Mouse (Mus musculus) intestine, postnatal 0 days (tissue): ENCODE measurements at regions not wholly inside any gene's neighbourhood (a gene's known extent, or its start where the extent isn't known, plus 50 kb on each side); places are given as distances from the start of the nearest gene placed in this dataset.

Experiments used
- ATAC-seq: fragments of 200-750 bp; cut with Nextera tagmentation; 2 replicates; pipeline ENCODE4 v1.8.0; 2017; ENCODE audit warnings: mild to moderate bottlenecking, moderate TSS enrichment, moderate library complexity
- H3K27ac ChIP-seq: fragments of 300-500 bp; sonication (generic); 2 replicates; pipeline ENCODE4 v1.5.1; 2014; ENCODE audit warnings: mild to moderate bottlenecking, low read depth, low read length, moderate library complexity
- H3K27me3 ChIP-seq: fragments of 300-500 bp; sonication (generic); replicated peaks from 2 replicates; pipeline ENCODE4 v1.6.1; 2014; ENCODE audit warnings: low read length, mixed read lengths; ENCODE audit not compliant: control insufficient read depth, insufficient read depth
- H3K36me3 ChIP-seq: fragments of 300-500 bp; sonication (generic); 2 replicates; pipeline ENCODE4 v1.6.1; 2014; ENCODE audit warnings: mild to moderate bottlenecking, moderate library complexity; ENCODE audit not compliant: control insufficient read depth, insufficient read depth
- H3K4me1 ChIP-seq: fragments of 300-500 bp; sonication (generic); replicated peaks from 2 replicates; pipeline ENCODE4 v1.6.1; 2014; ENCODE audit warnings: antibody characterized with exemption, low read length, mixed read lengths; ENCODE audit not compliant: control insufficient read depth, insufficient read depth
- H3K4me2 ChIP-seq: fragments of 300-500 bp; sonication (generic); replicated peaks from 2 replicates; pipeline ENCODE4 v1.6.1; 2014; ENCODE audit warnings: low read depth, mild to moderate bottlenecking, moderate library complexity
- H3K4me3 ChIP-seq: fragments of 300-500 bp; sonication (generic); 2 replicates; pipeline ENCODE4 v1.5.1; 2014; ENCODE audit warnings: low read depth, low read length
- H3K9ac ChIP-seq: fragments of 300-500 bp; sonication (generic); 2 replicates; pipeline ENCODE4 v1.6.1; 2014; ENCODE audit warnings: mild to moderate bottlenecking, low read depth, low read length
- H3K9me3 ChIP-seq: fragments of 300-500 bp; sonication (generic); 2 replicates; pipeline ENCODE4 v1.6.1; 2016; ENCODE audit warnings: mixed run types; ENCODE audit not compliant: control insufficient read depth
- CTCF ChIP-seq: sonication (generic); IDR thresholded peaks from 2 replicates; pipeline ENCODE4 v1.5.1; 2016; ENCODE audit warnings: low read depth, mild to moderate bottlenecking, control low read depth, antibody characterized with exemption, moderate library complexity
- WGBS: fragments of 180-500 bp; shearing (Covaris S2); extraction: QIAGEN DNeasy Blood & Tissue Kit; methylation state at CpG from one replicate; pipeline ENCODE4 v1.1.7; 2014; 5-methylcytosine and 5-hydroxymethylcytosine counted together

- Histone ChIP-seq H3K27ac (no peak overlapping the region), H3K4me1 (no peaks in the 10 kb centered on the region), H3K27me3 (no peaks in the 10 kb centered on the region), H3K4me2 (no peak overlapping the region), H3K9me3 (no peaks in the 10 kb centered on the region), H3K4me3 (no peak overlapping the region), H3K36me3 (no peaks in the 10 kb centered on the region), H3K9ac (no peak overlapping the region)
- 79% methylated on average over 2 of the region's 2 CpGs for WGBS
- ATAC-seq, result no peak
- no peak for TF ChIP-seq CTCF
Observed at GRCm38 (mm10) chr1:98268853-98269252, 152.1 kb upstream of the Slco6d1 start.

- Histone ChIP-seq H3K27me3 (no peaks in the 10 kb centered on the region), H3K4me2 (no peak overlapping the region), H3K4me3 (no peak overlapping the region), H3K36me3 (no peaks in the 10 kb centered on the region), H3K4me1 (no peaks in the 10 kb centered on the region), H3K9me3 (no peaks in the 10 kb centered on the region), H3K9ac (no peak overlapping the region), H3K27ac (no peak overlapping the region)
- WGBS, result 57% methylated on average over 1 of the region's 1 CpGs
- no peak for ATAC-seq
- TF ChIP-seq CTCF, result no peak
Observed at GRCm38 (mm10) chr1:98270212-98270611, 150.7 kb upstream of the Slco6d1 start.

GRCm38 (mm10) chr1:98273966-98274616, 146.8 kb upstream of the Slco6d1 start:
- Histone ChIP-seq H3K4me2 (no peak overlapping the region), H3K36me3 (no peaks in the 10 kb centered on the region), H3K9ac (no peak overlapping the region), H3K27ac (no peak overlapping the region), H3K27me3 (no peaks in the 10 kb centered on the region), H3K9me3 (no peaks in the 10 kb centered on the region), H3K4me3 (no peak overlapping the region), H3K4me1 (no peaks in the 10 kb centered on the region)
- ATAC-seq, result no peak
- no peak for TF ChIP-seq CTCF
- WGBS, result 51% methylated on average over 6 of the region's 6 CpGs

- ATAC-seq, result no peak
- no peak overlapping the region for H3K4me3 ChIP-seq
- WGBS, result 78% methylated on average over 1 of the region's 1 CpGs
- H3K36me3 ChIP-seq, result no peaks in the 10 kb centered on the region
- TF ChIP-seq CTCF, result no peak
- H3K9ac ChIP-seq, result no peak overlapping the region
- H3K4me2 ChIP-seq, result no peak overlapping the region
- no peak overlapping the region for H3K27ac ChIP-seq
- H3K27me3 ChIP-seq, result no peaks in the 10 kb centered on the region
- no peaks in the 10 kb centered on the region for H3K4me1 ChIP-seq
- no peaks in the 10 kb centered on the region for H3K9me3 ChIP-seq
Observed at GRCm38 (mm10) chr1:98275524-98275923, 145.4 kb upstream of the Slco6d1 start.

- H3K27ac ChIP-seq, result no peak overlapping the region
- H3K9ac ChIP-seq, result no peak overlapping the region
- H3K27me3 ChIP-seq, result no peaks in the 10 kb centered on the region
- H3K9me3 ChIP-seq, result no peaks in the 10 kb centered on the region
- H3K4me3 ChIP-seq, result no peak overlapping the region
- no peaks in the 10 kb centered on the region for H3K36me3 ChIP-seq
- 50% methylated on average over 2 of the region's 2 CpGs for WGBS
- no peak for ATAC-seq
- no peaks in the 10 kb centered on the region for H3K4me1 ChIP-seq
- H3K4me2 ChIP-seq, result no peak overlapping the region
- no peak for TF ChIP-seq CTCF
Observed at GRCm38 (mm10) chr1:98279446-98280048, 141.4 kb upstream of the Slco6d1 start.

- no peak for TF ChIP-seq CTCF
- H3K27ac ChIP-seq, result no peak overlapping the region
- H3K9me3 ChIP-seq, result no peaks in the 10 kb centered on the region
- H3K9ac ChIP-seq, result no peak overlapping the region
- ATAC-seq, result no peak
- no peak overlapping the region; the same call in 1 of the 2 replicates for H3K4me2 ChIP-seq
- H3K4me1 ChIP-seq, result no peaks in the 10 kb centered on the region
- no peaks in the 10 kb centered on the region for H3K36me3 ChIP-seq
- WGBS, result 46% methylated on average over 9 of the region's 9 CpGs
- H3K27me3 ChIP-seq, result no peaks in the 10 kb centered on the region
- no peak overlapping the region for H3K4me3 ChIP-seq
Observed at GRCm38 (mm10) chr1:98280263-98281052, 140.5 kb upstream of the Slco6d1 start.
